Comparison of ENCODE assay signal across 27 mouse cellular contexts in the genomic region with DNA sequence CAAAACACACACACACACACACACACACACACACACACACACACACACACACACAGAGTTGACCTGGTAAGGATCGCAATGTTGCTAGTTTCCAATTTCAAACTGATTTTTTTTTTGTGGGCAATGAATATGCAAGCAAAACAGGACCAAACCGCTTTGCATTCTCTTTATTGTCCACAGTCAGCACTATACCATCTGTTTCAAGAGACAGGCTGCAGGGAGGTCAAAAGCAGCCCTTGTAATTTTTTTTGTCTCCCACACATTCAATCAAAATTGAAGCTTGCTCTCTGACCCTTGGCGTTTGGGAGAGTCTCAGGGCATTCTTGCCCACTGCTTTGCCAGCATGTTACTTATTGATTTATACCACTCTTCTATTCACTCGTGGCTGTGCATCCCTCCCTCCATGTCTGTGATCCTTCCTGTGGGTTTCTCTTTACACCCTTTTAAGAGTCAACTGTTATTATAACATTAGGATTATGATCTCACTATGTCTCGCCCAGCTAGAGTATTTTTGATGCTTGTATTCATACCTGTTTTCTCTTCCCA.
DNase-seq lines count a peak whose midpoint lies in the region; ATAC-seq and TF ChIP-seq lines count a peak whose summit lies in the region.
"Had no signal": no experiment of that assay in that cellular context is flagged by ENCODE, and none has a peak within 500 bp of the region (broad histone marks: within the 10 kb centered on the region; RNA-seq: fewer than 3 reads in every experiment).

No protein-coding gene starts in this region.

- no peaks in the 10 kb centered on the region for H3K36me3 ChIP-seq in forebrain, embryonic 13.5 days (ENCODE audit: poor library complexity, severe bottlenecking)
- H3K36me3 ChIP-seq in forebrain, embryonic 12.5 days (replicated peaks) = no peaks in the 10 kb centered on the region
- no peaks in the 10 kb centered on the region for H3K36me3 ChIP-seq in hindbrain, embryonic 11.5 days (ENCODE audit: control insufficient read depth, insufficient read depth, low read length)
- no peaks in the 10 kb centered on the region for H3K36me3 ChIP-seq in hindbrain, embryonic 13.5 days
- H3K36me3 ChIP-seq: G1E; heart, embryonic 13.5 days; hindbrain, embryonic 15.5 days; intestine, embryonic 15.5 days; limb, embryonic 12.5 days; liver, embryonic 15.5 days; midbrain, embryonic 12.5 days had no signal

- DNase-seq in hindbrain, embryonic 11.5 days (ENCODE audit: low spot score) = peak; percentile 32
- peak; percentile 34 for DNase-seq in brain, embryonic 14.5 days (ENCODE audit: low read depth)
- peak; percentile 32 for DNase-seq in mesoderm, embryonic 11.5 days (ENCODE audit: low read depth, low spot score)
- no peak for DNase-seq in cerebellum, postnatal 36 days
- DNase-seq: adrenal gland, adult 8-10 months; cerebellum, adult 9-10 months; gastrocnemius, postnatal 25 days; heart, adult 18-20 months; heart, postnatal 10 days; kidney, adult 2 months; kidney, postnatal 36 days; lung, embryonic 14.5 days; lung, postnatal 14 days; thymus, adult 2 months; thymus, postnatal 4 days had no signal

- H3K9me3 ChIP-seq in forebrain, embryonic 13.5 days (replicated peaks) = no peaks in the 10 kb centered on the region
- no peaks in the 10 kb centered on the region for H3K9me3 ChIP-seq in forebrain, embryonic 12.5 days
- no peaks in the 10 kb centered on the region for H3K9me3 ChIP-seq in hindbrain, embryonic 11.5 days (ENCODE audit: control insufficient read depth, low read length)
- H3K9me3 ChIP-seq in hindbrain, embryonic 13.5 days = no peaks in the 10 kb centered on the region
- H3K9me3 ChIP-seq: G1E; heart, embryonic 13.5 days; hindbrain, embryonic 15.5 days; intestine, embryonic 15.5 days; limb, embryonic 12.5 days; liver, embryonic 15.5 days; midbrain, embryonic 12.5 days had no signal

- no peak for TF ChIP-seq CTCF in brain, embryonic 14.5 days (IDR thresholded peaks at IDR 0.05; ENCODE audit: borderline replicate concordance, extremely low read depth, insufficient read depth, insufficient read length)

- 0 out of 2 replicates have a peak, but pooled peaks have one; percentile 13 for ATAC-seq in forebrain, embryonic 13.5 days
- ATAC-seq in forebrain, embryonic 12.5 days (ENCODE audit: low FRiP score) = no peak
- peak; percentile 70 for ATAC-seq in hindbrain, embryonic 11.5 days (ENCODE audit: low FRiP score)
- no peak for ATAC-seq in hindbrain, embryonic 13.5 days (ENCODE audit: low FRiP score)
- ATAC-seq: intestine, embryonic 15.5 days had no signal

- H3K27me3 ChIP-seq in forebrain, embryonic 13.5 days = no peaks in the 10 kb centered on the region
- no peaks in the 10 kb centered on the region for H3K27me3 ChIP-seq in forebrain, embryonic 12.5 days
- no peaks in the 10 kb centered on the region for H3K27me3 ChIP-seq in hindbrain, embryonic 11.5 days (ENCODE audit: control insufficient read depth, insufficient read depth, low read length)
- no peaks in the 10 kb centered on the region for H3K27me3 ChIP-seq in hindbrain, embryonic 13.5 days
- H3K27me3 ChIP-seq: heart, embryonic 13.5 days; hindbrain, embryonic 15.5 days; intestine, embryonic 15.5 days; limb, embryonic 12.5 days; liver, embryonic 15.5 days; midbrain, embryonic 12.5 days had no signal

- no peak overlapping the region for H3K4me2 ChIP-seq in forebrain, embryonic 13.5 days
- no peak overlapping the region for H3K4me2 ChIP-seq in forebrain, embryonic 12.5 days
- H3K4me2 ChIP-seq in hindbrain, embryonic 11.5 days (replicated peaks; ENCODE audit: low read depth, low read length) = no peak overlapping the region
- H3K4me2 ChIP-seq in hindbrain, embryonic 13.5 days = no peak overlapping the region
- H3K4me2 ChIP-seq: heart, embryonic 13.5 days; hindbrain, embryonic 15.5 days; intestine, embryonic 15.5 days; limb, embryonic 12.5 days; liver, embryonic 15.5 days; lung, embryonic 14.5 days; midbrain, embryonic 12.5 days had no signal

- H3K9ac ChIP-seq in forebrain, embryonic 13.5 days = no peak overlapping the region
- H3K9ac ChIP-seq in forebrain, embryonic 12.5 days = no peak overlapping the region
- H3K9ac ChIP-seq in hindbrain, embryonic 11.5 days (ENCODE audit: low read depth, low read length) = no peak overlapping the region
- H3K9ac ChIP-seq in hindbrain, embryonic 13.5 days = no peak overlapping the region
- H3K9ac ChIP-seq: heart, embryonic 13.5 days; hindbrain, embryonic 15.5 days; intestine, embryonic 15.5 days; limb, embryonic 12.5 days; liver, embryonic 15.5 days; lung, embryonic 14.5 days; midbrain, embryonic 12.5 days had no signal

- H3K27ac ChIP-seq in forebrain, embryonic 13.5 days = no peak overlapping the region
- H3K27ac ChIP-seq in forebrain, embryonic 12.5 days = no peak overlapping the region
- H3K27ac ChIP-seq in hindbrain, embryonic 11.5 days (ENCODE audit: low read depth, low read length) = no peak overlapping the region
- H3K27ac ChIP-seq in hindbrain, embryonic 13.5 days = no peak overlapping the region
- H3K27ac ChIP-seq: heart, embryonic 13.5 days; hindbrain, embryonic 15.5 days; intestine, embryonic 15.5 days; layer of hippocampus, adult 2 months; left cerebral cortex, adult 2 months; limb, embryonic 12.5 days; liver, embryonic 15.5 days; midbrain, embryonic 12.5 days had no signal

- 66% methylated on average over 5 of the region's 5 CpGs for WGBS in forebrain, embryonic 13.5 days
- 68% methylated on average over 5 of the region's 5 CpGs for WGBS in forebrain, embryonic 12.5 days
- 36% methylated on average over 5 of the region's 5 CpGs for WGBS in hindbrain, embryonic 11.5 days
- 28% methylated on average over 5 of the region's 5 CpGs for WGBS in hindbrain, embryonic 13.5 days

- no peak overlapping the region for H3K4me3 ChIP-seq in forebrain, embryonic 13.5 days
- H3K4me3 ChIP-seq in forebrain, embryonic 12.5 days (replicated peaks) = no peak overlapping the region
- H3K4me3 ChIP-seq in hindbrain, embryonic 11.5 days (ENCODE audit: low read depth, low read length) = no peak overlapping the region
- H3K4me3 ChIP-seq in hindbrain, embryonic 13.5 days = no peak overlapping the region
- H3K4me3 ChIP-seq: heart, embryonic 13.5 days; hindbrain, embryonic 15.5 days; intestine, embryonic 15.5 days; layer of hippocampus, adult 2 months; left cerebral cortex, adult 2 months; limb, embryonic 12.5 days; liver, embryonic 15.5 days; midbrain, embryonic 12.5 days had no signal

- no peaks in the 10 kb centered on the region for H3K4me1 ChIP-seq in forebrain, embryonic 13.5 days
- H3K4me1 ChIP-seq in forebrain, embryonic 12.5 days = no peaks in the 10 kb centered on the region
- 0 out of 2 replicates have a peak, but pooled peaks cover 2% of the 10 kb centered on the region for H3K4me1 ChIP-seq in hindbrain, embryonic 11.5 days (replicated peaks; ENCODE audit: control insufficient read depth, insufficient read depth, low read length)
- no peaks in the 10 kb centered on the region for H3K4me1 ChIP-seq in hindbrain, embryonic 13.5 days (replicated peaks)
- H3K4me1 ChIP-seq: heart, embryonic 13.5 days; hindbrain, embryonic 15.5 days; intestine, embryonic 15.5 days; limb, embryonic 12.5 days; liver, embryonic 15.5 days; midbrain, embryonic 12.5 days had no signal

- TF ChIP-seq POLR2A in brain, embryonic 14.5 days (IDR thresholded peaks at IDR 0.05; ENCODE audit: borderline replicate concordance, extremely low read depth, insufficient read depth, insufficient read length, poor library complexity, severe bottlenecking) = no peak

Comparison
In these comparisons a context has a peak if more than half of its experiments do, and no peak if none do; other contexts are left out.
1. ATAC-seq: peak in forebrain, embryonic 13.5 days (single experiment) and hindbrain, embryonic 11.5 days (single experiment); none in forebrain, embryonic 12.5 days (single experiment) and hindbrain, embryonic 13.5 days (single experiment).
2. DNase-seq: peak in hindbrain, embryonic 11.5 days (single experiment), brain, embryonic 14.5 days (single experiment) and mesoderm, embryonic 11.5 days (single experiment); none in cerebellum, postnatal 36 days (0 of 2).